Mouse (Mus musculus) megakaryocyte, embryonic 14.5 days (primary cell): ENCODE results near the gene Grb2.

Experiments used
- FLI1 ChIP-seq: IDR thresholded peaks from 2 replicates; pipeline ENCODE4 v1.6.1; 2012; ENCODE audit warnings: low read length, inconsistent platforms, mixed read lengths
- GATA1 ChIP-seq: IDR thresholded peaks from 3 replicates; pipeline ENCODE4 v1.6.1; 2012; ENCODE audit warnings: mixed read lengths, low read length, inconsistent platforms, borderline replicate concordance

DNA sequence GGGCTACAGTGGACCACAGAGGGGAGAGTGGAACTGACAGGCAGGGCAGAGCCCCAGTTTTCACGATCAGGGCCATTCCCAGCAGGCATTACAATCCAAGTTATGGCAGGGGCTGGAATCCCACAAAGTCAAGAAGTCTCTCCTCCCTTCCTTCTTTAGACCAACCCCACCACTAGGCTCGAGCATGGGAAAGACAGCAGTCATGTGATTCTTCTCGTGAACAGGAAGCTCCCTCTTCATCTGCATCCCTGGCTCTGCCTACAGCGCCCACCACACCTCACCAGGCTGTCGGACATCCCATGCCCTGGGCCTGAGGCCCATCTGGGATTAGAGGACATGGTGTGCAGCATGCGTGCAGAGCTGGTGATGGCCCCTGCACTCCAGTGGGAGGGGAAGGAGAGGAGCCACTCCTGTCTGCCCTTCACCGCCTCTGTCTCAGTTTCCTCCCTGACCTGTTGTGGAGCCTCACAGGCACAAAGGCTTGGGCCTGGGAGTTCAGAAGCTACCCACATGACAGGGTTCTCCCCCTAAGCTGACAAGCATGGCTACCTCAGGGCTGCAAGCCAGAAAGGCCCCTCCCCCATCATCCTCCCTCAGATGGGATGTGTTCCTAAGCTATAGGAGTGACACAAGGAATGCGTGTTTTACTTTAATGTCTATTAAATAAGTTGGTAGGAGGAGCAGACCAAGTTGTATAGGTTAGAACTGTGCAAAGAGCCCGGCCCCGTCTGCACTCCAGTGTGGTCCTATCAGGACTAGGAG is 93.9 kb downstream of the Grb2 start:
- TF ChIP-seq GATA1 (no peak), FLI1 (no peak)
